Mouse (Mus musculus): ENCODE results near the gene Ntan1. TPM values are rescaled to one million over a fixed set of nuclear protein-coding genes. Genes with fewer than 3 reads are reported as not detected.
"Not testable (repeated sequence)": the region's sequence is repeated elsewhere in the genome, so short reads cannot be mapped to it uniquely, and the experiment has no call there.

Ntan1 gene
- total and polyA plus RNA-seq, 3 experiments = 38.2 to 61.5 (median 54.7) TPM

DNA sequence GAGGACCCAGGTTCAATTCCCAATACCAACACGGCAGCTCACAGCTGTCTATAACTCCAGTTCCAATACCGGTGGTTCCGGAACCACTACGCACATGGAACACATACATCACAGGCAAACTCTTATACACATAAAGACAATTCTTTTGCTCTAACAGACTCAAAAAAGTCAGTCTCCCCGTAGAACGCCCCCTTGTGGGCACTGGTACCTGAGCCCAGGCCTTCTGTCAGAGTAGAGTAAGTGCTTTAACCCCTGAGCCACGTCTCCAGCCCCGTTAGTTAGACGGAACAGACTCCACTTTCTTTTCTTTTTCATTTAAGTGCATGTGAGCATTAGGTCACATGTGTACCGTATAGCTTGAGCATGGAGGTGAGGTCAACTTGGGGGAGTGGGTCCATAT is 11.8 kb downstream of the Ntan1 start:
- DNase-seq = no peak

DNA sequence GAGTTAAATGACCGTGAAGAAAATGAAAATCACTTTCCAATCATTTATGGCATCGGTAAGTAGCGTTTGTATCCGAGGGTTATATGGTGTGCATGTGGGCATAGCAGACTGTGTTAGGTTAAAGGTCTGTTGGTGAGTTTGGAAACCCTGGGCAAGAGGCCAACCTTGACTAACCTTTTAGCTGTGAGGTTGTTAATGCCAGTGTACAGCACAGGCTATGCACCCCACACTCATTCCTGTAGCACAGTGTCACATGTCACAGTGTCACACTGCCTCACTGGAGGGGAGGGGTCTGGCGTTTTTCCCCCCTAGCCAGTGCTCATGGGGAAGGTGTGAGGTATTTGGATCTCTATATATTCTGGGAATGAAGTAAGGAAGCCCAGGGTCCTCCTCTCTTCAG is 13.0 kb downstream of the Ntan1 start:
- DNase-seq = peak; percentile 25

DNA sequence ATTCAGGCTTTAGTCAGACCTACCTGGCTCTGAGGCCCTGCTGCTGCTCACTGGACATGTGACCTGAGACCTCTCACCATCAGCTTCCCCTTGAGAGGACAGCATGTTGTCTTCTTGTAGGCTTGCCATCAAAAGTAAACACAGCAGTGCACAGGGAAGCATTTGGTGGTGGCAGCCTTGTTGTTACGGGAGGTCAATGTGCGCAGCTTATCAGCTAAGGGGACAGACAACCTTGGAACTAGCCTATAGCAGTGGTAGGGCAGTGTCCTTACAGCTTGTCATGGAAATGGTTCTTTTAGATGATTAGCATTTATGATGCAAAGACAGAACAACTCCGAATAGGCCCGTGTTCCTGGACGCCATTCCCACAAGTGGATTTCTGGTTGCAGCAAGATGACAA is 15.7 kb downstream of the Ntan1 start:
- no peak for DNase-seq

DNA sequence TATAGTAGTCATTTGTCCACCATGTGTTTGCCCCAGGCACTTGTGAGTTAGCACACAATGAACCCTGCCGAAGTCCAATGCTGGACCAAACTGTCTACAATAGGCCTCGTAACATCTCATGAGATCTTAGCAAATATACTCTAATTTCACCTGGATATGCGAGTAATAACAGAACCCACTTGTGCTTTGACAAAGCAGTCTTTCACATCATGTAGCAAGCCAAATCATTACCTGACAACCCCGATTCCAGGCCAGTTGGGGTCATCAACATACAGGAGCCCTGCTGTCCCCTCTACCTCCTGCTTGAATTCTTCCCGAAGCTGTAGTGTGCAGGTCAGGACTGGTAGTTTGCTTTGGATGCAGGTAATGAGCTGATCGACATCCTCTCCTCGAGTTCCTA is 21.4 kb downstream of the Ntan1 start:
- DNase-seq = no peak

DNA sequence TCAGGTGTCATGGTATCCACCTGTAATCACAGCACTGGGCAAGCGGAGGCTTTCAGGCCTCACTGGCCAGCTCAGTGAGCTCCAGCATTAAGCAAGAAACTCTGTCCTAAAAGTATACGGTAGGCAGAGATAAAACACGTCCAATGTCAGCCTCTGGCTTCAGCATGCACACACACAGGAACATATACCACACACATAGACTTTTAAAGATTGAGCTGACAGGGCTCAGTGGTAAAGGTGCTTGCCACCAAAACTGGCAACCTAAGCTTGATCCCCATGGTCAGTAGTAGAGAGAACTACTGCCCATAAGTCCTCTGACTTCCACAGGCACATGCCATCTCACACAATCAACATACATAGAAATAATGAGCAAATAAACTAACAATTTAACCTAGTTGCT is 22.3 kb downstream of the Ntan1 start:
- no peak for DNase-seq

DNA sequence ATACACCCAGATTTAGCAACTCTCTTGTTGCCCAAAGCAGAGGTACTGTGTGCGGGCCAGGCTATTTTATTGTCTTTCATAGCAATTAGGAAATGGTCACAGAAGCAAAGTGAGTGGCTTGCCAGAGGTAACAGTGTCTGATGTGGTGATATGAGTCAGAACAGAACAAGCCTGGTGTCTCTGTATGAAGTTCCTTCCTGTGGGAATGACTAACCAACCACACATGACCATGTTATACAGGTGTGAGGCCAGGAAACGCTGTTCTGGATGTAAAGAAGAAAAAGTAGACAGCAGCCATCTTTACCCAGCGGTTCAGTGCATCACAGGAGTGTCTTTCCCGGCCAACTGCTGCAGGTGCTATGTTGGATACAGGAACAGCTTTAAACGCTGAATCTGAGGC is 26.4 kb downstream of the Ntan1 start:
- no peak for DNase-seq

DNA sequence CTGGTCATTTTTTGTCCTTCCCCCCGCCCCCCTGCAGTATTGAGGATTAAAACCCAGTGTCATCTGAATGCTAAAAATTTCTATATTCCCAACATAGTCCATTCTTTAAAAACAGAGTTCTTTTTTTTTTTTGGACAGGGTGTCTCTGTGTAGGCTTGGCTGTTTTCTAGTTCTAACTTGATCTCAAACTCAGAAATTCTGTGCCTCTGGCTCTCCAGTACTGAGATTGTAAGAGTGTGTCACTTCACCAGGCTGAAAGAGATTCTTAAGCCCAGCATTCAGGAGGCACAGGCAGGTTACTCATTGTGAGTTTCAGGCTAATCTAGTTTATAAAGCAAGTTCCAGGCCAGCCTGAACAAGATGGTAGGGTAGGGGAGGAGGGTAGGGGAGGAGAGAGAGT is 28.0 kb downstream of the Ntan1 start:
- no peak for DNase-seq

DNA sequence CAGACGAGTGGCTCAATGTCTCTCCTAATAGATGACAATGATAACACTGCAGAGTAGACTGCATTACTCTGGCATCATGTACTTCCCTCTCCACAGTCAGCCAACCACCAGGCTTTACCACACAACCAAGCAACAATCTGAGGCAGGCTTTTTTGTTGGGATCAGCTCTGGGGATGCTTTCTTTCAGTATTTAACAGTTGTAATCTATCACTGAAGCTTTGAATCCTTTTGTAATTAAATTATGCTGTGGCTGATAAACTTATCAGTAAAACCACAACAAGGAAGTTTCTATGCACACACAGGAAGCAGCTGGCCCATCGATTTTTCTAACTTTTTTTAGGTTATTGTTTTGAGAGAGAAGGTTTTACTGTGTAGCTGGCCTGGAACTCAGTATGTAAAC is 29.7 kb downstream of the Ntan1 start:
- DNase-seq = no peak

DNA sequence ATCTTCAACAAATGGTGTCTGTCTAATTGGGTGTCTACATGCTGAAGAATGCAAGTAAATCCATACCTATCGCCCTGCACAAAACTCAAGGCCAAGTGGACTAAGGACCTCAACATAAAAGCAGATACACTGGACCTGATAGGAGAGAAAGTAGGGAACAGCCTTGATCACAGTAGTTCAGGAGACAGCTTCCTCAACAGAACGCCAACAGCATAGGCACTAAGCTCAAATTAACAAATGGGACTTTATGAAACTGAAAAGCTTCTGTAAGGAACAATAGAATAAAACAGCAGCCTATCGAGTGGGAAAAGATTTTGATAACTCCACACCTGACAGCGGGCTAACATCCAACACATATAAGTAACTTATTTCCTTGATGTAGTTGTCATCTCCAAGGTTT is 32.8 kb downstream of the Ntan1 start:
- DNase-seq = no peak

DNA sequence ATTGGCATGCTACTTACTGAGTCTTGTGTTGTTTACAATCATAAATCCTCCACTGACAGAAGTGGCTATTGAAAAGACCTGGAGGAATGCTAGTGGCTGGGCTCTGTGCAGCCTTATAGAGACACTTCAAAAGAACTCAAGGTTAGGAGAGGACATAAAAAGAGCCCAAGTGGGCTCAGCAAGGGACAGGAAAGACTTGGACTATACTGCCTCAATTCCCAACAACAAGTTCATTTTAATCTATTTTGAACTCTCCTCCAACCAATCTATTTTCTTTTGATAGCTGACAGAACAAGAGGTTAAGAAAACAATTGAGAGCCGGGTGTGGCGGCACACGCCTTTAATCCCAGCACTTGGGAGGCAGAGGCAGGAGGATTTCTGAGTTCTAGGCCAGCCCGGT is 35.2 kb downstream of the Ntan1 start:
- no peak for DNase-seq

DNA sequence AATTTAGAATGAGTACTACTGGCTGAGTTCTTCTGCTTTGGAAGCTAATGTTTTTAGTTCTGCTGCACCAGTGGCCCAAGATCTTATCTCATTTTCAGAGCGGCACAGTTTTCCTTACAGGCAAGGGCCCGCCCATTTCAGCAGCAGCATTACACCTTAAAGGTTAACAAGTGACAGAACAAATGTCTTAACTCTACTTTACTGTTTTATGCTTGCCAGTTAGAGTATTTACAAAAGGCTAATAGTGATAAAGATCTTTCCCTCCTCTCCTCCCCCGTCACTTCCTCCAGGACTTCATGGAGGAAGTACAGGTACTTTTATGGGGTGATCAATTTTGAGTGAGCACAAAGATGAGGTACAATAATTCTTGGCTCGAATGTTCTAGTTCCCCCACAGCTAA is 47.4 kb downstream of the Ntan1 start:
- no peak for DNase-seq

DNA sequence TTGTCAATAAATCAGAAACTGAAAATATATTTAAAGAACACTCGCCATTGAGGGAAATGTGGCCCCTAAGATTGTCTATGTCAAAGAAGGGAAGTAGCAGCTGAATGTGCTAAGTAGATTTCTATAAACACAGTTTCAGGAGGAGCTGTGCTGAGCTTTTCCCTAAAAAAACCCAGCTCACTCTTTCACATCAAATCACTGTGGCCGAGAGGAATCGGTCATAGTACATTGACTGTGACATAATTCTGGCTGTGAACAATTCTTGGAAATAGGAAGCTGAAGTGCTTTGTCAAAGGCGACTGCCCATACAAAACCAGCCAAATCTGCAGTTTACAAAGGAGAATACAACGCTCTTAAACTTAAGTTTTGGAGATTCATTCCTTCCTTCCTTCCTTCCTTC is 48.0 kb downstream of the Ntan1 start:
- DNase-seq = no peak

DNA sequence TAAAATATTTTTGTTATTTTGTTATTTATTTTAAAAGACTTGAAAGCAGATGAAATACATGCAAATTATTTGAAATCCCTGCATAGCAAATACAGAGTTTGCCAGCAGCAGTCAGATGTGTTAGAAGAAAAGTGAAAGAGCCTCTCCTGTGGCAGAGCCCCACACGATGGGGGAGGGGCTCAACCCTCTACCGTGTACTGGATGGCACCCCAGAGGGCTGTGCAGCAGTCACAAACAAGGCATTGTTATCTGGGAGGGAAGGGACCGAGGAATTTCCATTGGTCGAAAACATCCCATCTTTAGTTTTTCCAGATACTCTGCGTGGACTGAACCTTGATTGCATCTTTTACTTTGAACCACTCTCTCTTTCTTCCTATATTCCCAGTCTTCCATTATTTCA is 48.8 kb downstream of the Ntan1 start:
- DNase-seq = not testable (repeated sequence)

DNA sequence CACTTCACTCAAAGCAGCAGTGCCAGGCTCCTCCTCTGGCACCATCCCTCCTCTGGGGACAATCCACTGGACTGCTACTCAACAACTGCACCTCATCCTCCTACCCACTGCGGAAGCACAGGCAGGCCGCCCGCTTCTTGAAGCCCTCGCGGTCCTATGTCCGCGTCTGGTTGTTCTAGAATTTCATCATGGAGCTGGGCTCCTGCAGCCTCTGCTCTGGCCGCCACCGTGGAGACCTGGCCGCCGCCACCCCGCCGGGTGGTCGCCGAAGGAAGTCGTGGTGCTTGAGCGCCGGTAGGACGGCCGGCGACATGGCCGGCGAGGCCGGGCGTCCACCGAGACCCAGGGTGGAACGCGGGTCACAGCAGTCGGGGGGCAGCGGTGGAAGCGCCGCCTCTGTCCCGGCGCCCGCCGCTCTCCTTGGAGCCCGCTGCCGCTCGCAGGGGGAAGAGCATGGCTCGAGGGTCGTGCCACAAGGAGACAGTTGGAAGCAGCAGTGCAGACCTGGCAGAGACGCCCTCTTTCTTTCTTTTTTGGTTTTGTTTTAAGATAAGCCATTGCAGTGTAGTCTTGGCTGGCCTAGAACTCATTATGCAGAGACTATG is 49.4 kb downstream of the Ntan1 start:
- DNase-seq = peak; percentile 17

DNA sequence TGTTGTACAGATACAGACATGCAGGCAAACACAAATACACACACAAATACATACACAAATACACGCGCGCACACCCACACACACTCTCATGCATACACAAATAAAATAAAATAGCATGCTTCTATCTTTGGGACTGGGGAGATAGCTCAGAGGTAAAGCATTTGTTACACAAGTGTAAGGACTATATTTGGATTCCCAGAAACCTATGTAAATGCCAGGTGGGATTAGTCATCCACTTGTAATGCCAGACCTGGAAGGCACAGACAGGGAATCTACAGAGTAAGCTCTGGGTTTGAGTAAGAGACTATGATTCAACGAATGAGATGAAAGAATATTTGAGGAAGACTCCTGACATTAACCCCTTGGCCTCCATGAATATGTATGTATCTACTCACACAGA is 56.8 kb downstream of the Ntan1 start:
- DNase-seq = no peak

DNA sequence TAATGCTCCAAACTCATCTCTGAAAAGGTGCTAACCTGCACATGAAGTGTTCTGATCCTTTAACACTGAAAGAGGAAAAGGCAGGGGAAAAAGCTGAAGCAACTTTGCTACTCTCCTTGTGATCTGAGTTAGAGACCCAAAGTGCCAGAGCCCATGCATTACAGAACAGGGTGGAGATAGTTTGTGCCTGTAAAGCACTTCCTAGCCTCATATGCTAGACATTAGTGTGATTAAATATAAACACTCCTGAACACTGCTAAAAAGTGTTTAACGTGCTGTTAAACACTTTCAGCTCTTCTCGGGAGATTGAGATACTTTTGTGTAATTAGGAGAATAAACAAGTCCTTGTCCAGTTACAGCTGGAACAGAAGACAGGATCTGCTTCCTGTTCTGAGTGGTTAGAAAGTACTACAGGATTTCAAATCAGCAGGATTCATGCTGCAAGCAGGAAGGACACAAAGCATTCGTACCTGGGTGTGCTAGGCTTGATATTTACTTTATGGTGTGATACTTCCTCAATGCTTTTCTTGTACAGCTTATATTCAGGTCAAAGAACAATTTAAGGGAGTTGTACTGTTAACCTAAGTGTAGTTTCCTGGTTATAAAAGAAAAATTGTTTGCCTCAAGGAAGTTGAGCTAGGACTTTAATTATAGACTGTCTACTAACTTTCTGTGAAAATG is 64.6 kb downstream of the Ntan1 start:
- DNase-seq = no peak

Small RNA genes lying within 50 kb of the gene (microRNA-seq; reads per million reads assigned to microRNA genes)
- 0 reads per million in 2 experiments for gene Gm27734

Other genes starting within 250 kb of the Ntan1 start
- gene Parn, start 150.7 kb upstream of the Ntan1 start, total RNA-seq (2021) = 10 to 100 TPM; 32.8 to 36.6 TPM
- gene Parn, start 150.7 kb upstream of the Ntan1 start, polyA plus RNA-seq (2012; rRNA removed) = 9.2 and 12.1 TPM in 2 replicates
- gene Bfar, start 147.0 kb upstream of the Ntan1 start, total RNA-seq (2021) = 10 to 100 TPM; 47.3 to 47.5 TPM
- gene Bfar, start 147.0 kb upstream of the Ntan1 start, polyA plus RNA-seq (2012; rRNA removed) = 18.1 and 24.3 TPM in 2 replicates
- gene 3110001I22Rik, start 146.9 kb upstream of the Ntan1 start, total RNA-seq (2021) = 1 to 10 TPM; 5.7 to 7.6 TPM
- 0.32 and 0.59 TPM in 2 replicates for gene 3110001I22Rik, start 146.9 kb upstream of the Ntan1 start, polyA plus RNA-seq (2012; rRNA removed)
- not detected for gene Pla2g10, start 87.9 kb upstream of the Ntan1 start, total RNA-seq (2021)
- gene Pla2g10, start 87.9 kb upstream of the Ntan1 start, polyA plus RNA-seq (2012; rRNA removed) = 0.11 TPM in 1 of 2 replicates, not detected in the other
- 10 to 100 TPM; 43.9 to 48.0 TPM for gene Rrn3, start 38.1 kb upstream of the Ntan1 start, total RNA-seq (2021)
- 9.4 and 17.2 TPM in 2 replicates for gene Rrn3, start 38.1 kb upstream of the Ntan1 start, polyA plus RNA-seq (2012; rRNA removed)
- gene Pdxdc1, start 84.3 kb downstream of the Ntan1 start, total RNA-seq (2021) = 100 to 1,000 TPM in 1 of 2 experiments, 10 to 100 TPM in 1; 81.1 to 107 TPM
- 31.1 and 36.8 TPM in 2 replicates for gene Pdxdc1, start 84.3 kb downstream of the Ntan1 start, polyA plus RNA-seq (2012; rRNA removed)
- 10 to 100 TPM; 10.5 to 12.3 TPM for gene Mpv17l, start 84.3 kb downstream of the Ntan1 start, total RNA-seq (2021)
- 7.2 and 7.5 TPM in 2 replicates for gene Mpv17l, start 84.3 kb downstream of the Ntan1 start, polyA plus RNA-seq (2012; rRNA removed)
- 1 to 10 TPM in 1 of 2 experiments, under 1 TPM in 1; 0.86 to 1.2 TPM for gene 2900011O08Rik, start 167.8 kb downstream of the Ntan1 start, total RNA-seq (2021)
- 0.89 and 1.6 TPM in 2 replicates for gene 2900011O08Rik, start 167.8 kb downstream of the Ntan1 start, polyA plus RNA-seq (2012; rRNA removed)
- not detected for gene Ifitm7, start 168.0 kb downstream of the Ntan1 start, total RNA-seq (2021)
- not detected in 2 replicates for gene Ifitm7, start 168.0 kb downstream of the Ntan1 start, polyA plus RNA-seq (2012; rRNA removed)

Data from adrenal gland, adult 2 months (tissue).